Mouse (Mus musculus) spleen, postnatal 14 days (tissue): ENCODE data around the gene Itga5.
A peak's percentile ranks its signal among the peaks of the same experiment; 100 is the strongest.
"Not testable (repeated sequence)": the region's sequence is repeated elsewhere in the genome, so short reads cannot be mapped to it uniquely, and the experiment has no call there.

ENCODE experiments used
- DNase-seq, 2 experiments: peaks; one replicate each; pipeline ENCODE4 v3.0.0; 2021 to 2022; ENCODE audit warnings: low spot score in 2 of 2

Gene Itga5

GRCm38 (mm10) chr15:103366376-103367149, at the start of gene Itga5:
TSS of gene Itga5 (minus strand) at chr15:103366763.
- DNase-seq: peak in 1 of 2 experiments; percentile 16

GRCm38 (mm10) chr15:103405586-103405985, 39.0 kb upstream of the Itga5 start:
- not testable (repeated sequence) for DNase-seq

GRCm38 (mm10) chr15:103401361-103401760, 34.8 kb upstream of the Itga5 start:
- no peak for DNase-seq

DNA sequence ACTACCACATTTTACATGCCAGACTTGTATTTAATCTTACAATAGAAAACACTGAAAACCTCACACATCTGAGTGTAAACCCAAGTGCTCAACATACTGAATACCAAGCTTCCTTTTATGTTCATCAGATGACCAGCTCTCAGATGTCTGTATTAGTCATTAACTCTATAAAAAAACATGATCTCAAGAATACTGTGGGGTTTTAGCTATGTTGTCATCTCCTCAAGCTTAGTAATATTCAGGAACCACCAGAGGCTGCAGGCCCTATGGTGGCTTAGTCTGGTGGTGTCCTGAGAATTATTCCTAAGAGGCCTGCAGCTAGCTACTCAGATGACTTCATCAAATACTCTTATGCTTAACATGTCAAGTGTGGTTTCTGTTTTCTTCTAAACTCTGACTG, 27.0 kb upstream of the Itga5 start:
- no peak for DNase-seq

DNA sequence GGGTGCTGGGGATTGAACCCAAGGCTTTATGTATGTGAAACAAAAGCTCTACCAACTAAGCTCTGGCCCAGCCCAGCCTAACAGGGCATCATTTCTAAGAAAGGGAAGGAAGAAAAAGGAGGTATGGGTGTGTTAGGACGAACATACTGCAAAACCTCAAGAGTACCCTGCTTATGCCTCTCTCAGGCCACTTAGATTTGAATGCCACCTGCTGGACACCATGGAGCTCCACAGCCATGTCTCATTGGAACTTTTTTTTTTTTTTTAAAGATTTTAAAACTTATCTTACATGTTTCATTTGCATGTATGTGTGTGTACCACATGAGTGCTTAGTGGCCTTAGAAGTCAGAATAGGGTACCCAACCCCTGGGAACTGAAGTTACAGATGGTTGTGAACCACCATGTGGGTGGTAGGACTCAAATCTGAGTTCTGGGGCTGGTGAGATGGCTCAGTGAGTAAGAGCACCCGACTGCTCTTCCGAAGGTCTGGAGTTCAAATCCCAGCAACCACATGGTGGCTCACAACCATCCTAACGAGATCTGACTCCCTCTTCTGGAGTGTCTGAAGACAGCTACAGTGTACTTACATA, 22.1 kb upstream of the Itga5 start:
- no peak for DNase-seq

GRCm38 (mm10) chr15:103383771-103384488, 17.4 kb upstream of the Itga5 start:
- DNase-seq: no peak

DNA sequence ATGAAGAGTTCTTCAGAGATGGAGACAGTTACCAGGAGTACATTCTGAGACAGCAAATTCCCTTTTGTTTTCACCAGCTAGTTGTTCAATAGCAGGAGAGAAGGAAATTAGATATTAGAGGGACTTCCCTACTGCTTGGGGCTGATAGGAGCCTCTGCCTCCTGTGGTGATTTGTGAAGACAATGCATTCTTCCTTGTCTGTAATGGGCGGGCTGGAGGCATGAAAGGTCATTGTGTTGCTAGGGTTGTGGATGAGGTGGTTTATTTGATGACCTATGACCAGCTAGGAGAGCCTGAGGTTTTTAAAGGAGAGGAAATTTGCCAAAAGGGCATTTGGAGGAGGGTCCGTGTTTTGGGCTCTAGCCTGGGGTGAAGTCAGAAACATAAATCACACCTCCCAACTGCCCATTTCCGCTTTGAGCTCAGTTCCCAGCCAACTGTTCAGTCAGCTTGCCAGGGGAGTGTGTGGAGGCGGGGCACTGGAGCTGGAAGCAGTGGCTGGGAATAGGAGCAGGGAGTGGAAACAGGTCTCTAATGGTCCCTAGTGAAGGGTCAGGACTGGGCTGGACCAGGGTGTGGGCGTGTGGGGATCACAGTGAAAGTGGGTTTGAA, 16.3 kb upstream of the Itga5 start:
- DNase-seq: no peak

- DNase-seq: no peak
Measured at GRCm38 (mm10) chr15:103382075-103382474, 15.5 kb upstream of the Itga5 start.

DNA sequence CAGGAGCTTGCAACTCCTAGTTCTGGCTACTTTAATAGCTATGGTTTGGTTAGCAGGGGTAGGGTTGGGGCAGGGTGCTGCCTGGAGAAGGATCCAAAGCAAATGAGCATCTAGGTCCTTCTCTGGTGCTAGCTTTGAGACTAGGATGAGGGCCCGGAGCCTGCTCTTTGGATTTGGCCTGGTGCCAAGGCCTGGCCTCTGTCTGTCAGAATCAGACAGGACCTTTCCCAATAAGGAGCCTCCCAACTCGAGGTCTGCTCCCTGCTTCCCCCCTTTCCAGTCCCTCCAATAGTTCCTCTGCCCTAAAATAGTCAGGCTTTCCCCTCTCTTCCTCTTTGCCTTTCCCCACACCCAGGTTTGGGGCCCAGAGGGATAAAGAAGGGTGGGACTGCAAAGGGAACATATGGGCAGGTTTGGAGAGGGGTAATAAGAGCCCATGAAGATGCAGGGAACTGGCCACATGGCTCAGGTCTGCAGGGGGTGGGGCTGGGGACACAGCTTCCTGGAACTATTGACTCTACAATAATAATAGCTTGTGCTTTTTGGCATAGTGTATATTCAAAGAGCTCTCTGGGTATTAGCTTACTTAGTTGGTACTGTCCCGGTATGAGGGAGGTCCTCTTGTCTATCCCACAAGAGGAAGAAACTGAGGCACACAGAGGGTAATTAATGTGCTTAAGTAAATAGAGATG, 12.2 kb upstream of the Itga5 start:
- DNase-seq: no peak

GRCm38 (mm10) chr15:103377752-103378664, 11.4 kb upstream of the Itga5 start:
- no peak for DNase-seq

- DNase-seq: no peak
Measured at GRCm38 (mm10) chr15:103376837-103377269, 10.3 kb upstream of the Itga5 start.

- no peak for DNase-seq
Measured at GRCm38 (mm10) chr15:103375112-103375800, 8.7 kb upstream of the Itga5 start.

DNA sequence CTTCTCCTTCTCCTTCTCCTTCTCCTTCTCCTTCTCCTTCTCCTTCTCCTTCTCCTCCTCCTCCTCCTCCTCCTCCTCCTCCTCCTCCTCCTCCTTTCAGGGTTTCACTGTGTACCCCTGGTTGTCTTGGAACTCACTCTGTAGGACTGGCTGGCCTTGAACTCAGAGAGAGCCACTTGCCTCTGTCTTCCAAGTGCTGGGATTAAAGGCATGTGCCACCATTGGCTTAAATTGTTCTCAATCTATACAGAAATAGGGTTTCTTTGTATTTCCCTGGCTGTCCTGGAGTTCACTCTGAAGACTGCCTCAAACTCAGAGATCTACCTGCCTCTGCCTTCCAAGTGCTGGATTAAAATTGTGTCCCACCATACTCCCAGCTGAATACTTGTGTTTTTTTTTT, 5.9 kb upstream of the Itga5 start:
- no peak for DNase-seq

DNA sequence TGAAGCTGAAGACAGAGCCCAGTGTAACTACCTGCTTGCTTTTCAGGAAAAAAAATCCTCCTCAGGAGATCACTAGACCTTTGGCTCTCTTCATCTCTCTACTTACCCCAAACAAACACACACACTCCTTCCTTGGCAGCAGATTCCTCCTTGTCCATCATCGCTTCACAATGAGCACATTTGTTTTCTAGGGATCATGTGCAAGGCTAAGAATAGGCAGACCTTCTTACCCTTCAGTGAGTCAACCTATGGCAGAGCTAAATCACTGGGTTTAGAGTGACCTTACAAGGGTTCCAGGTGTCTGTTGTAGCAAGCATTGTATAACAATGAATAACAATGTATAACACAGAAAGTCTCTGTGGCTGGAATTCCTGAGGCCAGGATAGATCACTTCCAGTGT, 5.2 kb upstream of the Itga5 start:
- DNase-seq: no peak

DNA sequence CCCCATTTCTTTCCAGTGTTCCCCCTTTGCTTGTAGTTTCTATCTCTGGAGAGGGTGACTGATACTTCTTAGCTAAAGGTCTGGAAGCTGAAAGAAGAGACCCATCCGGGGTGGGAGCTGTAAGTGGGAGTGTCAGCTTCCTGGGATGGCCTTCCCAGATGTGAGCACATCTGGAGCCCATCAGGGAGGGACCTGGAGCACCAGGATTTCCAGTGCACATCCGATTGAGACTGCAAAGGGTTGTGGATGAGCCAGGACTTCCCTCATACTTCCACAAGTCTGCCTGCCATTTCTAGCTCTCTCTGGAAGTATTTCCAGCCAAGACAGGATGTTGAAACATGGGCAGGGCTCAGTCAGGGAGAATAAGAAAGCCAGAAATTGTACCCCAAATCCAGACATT, 4.6 kb upstream of the Itga5 start:
- no peak for DNase-seq

DNA sequence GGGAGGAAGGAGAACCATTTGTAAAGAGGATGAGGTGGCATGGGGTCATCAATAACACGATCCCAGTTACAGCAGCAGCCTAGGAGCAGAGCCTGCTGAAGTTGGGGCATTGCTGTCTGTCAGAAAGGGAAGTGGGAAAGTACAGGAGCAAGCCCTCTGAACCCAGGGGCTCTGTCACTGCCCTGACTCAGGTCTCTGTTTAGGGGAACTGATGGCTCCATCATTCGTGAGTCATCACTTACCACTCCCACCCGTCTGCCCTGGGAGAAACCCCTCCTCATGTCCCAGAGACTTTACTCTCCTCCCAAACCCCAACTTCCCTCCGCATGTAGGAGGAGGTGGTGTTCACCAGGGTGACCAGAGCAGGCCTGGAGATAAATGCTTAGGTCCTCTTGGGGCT, 3.9 kb upstream of the Itga5 start:
- no peak for DNase-seq

GRCm38 (mm10) chr15:103369123-103369522, 2.6 kb upstream of the Itga5 start:
- DNase-seq: no peak

- no peak for DNase-seq
Measured at GRCm38 (mm10) chr15:103368179-103368940, 1.8 kb upstream of the Itga5 start.
